Mouse (Mus musculus) fibroblast of lung, adult 2 months (primary cell): ENCODE data around the gene Atp1b3.
"Not testable (repeated sequence)": the region's sequence is repeated elsewhere in the genome, so short reads cannot be mapped to it uniquely, and the experiment has no call there.

Source experiments
- DNase-seq: peaks from one replicate; pipeline ENCODE4 v3.0.0-alpha.2; 2011; ENCODE audit warnings: low read depth

Atp1b3 gene

DNA sequence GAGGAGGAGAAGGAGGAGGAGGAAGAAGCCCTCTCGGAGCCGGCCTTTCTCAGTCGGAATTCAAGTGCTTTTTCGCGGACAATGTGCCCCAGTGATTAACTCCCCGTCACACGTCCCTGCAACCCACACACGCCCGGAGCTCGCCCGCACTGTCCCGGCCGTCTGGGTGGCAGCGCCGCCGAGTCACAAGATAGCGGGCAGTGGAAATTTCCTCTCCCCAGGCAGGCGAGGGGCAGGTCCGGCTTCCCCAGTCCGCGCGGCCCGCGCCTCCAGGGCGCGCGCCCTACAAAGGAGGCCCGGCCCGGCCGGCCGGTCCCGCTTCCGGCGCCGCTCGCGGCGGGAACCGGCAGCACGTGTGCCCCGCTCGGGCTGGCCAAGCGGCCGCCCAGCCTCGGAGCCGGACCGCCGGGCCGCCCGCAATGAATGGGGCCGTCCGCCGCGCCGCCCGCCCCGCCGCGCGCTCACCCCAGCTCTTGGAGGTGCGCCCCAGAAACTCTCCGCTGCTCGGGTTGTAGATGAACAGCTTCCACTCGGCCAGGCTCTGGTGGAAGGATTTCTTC, 581 bp downstream of the Atp1b3 start:
- DNase-seq = no peak

DNA sequence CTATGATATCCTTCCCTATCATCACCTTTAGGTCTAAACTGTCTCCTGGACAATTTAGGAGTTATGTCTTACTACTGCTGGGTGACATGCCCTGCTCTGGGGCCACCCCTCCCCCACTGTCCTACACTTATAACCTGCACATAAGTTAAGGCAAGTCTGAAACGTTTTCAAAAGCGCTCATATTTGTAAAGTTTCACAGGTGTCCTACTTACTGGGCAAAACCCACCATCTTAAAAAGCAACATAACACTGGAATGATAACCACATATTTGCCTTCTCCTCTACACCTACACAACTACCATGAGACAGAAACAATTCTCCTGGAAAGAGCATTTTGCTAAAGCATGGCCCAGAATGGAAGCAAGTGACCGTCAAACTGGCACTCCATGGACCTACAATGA, 4.2 kb downstream of the Atp1b3 start:
- DNase-seq = no peak

GRCm38 (mm10) chr9:96353799-96354198, 10.4 kb downstream of the Atp1b3 start:
- DNase-seq = no peak

GRCm38 (mm10) chr9:96353121-96353769, 11.0 kb downstream of the Atp1b3 start:
- no peak for DNase-seq

GRCm38 (mm10) chr9:96351771-96352170, 12.5 kb downstream of the Atp1b3 start:
- DNase-seq = not testable (repeated sequence)

- DNase-seq = no peak
Observed at GRCm38 (mm10) chr9:96350476-96350875, 13.8 kb downstream of the Atp1b3 start.

DNA sequence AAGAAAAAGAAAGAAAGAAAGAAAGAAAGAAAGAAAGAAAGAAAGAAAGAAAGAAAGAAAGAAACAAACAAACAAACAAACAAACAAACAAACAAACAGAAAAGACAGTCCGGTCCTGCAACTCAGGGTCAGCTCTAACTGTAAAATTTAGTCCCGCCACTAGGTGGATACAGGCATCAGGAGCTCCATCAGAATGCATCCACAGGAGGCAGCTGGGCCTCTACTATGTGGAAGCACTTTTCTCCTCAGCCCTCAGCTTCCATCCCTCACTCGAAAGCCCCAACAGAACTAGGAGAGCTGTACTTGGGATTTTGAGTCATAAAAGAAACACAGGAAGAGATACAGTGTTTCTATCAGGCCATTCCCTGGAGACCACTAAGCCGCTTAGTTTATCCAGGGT, 14.2 kb downstream of the Atp1b3 start:
- DNase-seq = peak; percentile 28

DNA sequence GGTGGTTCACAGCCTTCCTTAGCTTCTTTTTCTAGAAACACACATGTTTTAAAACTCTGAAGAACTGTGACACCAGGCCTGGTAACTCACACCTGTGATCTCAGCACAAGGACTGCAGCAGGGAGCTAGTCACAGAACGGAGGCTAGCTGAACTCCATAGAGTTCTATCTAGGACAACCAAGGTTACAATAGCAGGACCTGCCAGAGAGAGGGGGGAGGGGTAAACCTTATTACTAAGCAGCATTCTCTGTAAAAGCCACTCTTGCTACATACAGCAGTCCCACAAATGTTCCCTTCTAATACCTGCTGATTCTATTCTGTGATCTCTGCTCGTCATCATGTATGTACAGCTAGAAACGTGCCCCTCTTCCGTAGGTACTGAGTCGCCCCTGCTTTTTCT, 15.4 kb downstream of the Atp1b3 start:
- DNase-seq = no peak

GRCm38 (mm10) chr9:96345750-96346149, 18.5 kb downstream of the Atp1b3 start:
- no peak for DNase-seq

- no peak for DNase-seq
Observed at GRCm38 (mm10) chr9:96331146-96331545, 33.1 kb downstream of the Atp1b3 start.

DNA sequence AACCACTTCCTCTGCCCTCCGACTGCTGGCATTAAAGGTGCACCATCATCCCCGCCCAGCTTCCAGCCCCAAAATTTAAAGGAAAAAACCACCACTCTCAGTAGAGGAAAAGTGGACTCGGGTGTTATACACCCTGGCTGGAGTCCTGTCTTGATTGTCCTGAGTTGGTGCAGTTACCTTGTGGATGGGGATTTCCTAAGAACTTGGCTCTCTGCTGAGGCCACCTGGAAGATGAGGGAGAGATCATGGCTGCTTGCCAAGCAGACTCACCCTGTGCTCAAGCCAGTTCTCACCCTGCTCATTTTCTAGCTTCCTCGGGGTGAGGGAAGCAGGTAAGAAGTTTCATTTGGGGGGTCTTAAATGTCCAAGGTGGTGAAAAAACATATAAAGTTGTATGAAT, 36.0 kb downstream of the Atp1b3 start:
- DNase-seq = no peak

DNA sequence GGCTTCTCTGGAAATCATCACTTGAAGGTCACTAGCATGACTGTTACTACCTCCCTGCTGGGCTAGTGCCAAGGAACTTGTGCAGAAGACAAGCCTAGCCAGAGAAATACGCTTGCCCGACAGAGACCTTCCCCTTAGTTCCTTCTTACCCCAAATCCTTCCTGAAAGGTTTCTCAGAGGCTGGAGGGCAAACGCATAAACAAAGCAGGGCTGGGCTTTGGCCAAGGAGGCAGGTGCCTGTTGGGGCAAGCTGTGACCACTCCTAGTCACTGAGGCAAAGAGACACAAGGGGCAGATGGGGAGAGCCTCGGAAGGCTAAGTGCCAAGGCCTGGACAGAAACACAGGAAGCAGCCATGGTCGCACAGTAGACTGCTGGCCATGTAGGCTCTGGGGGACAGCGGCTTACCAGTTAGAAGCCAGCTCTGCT, 37.7 kb downstream of the Atp1b3 start:
- no peak for DNase-seq

DNA sequence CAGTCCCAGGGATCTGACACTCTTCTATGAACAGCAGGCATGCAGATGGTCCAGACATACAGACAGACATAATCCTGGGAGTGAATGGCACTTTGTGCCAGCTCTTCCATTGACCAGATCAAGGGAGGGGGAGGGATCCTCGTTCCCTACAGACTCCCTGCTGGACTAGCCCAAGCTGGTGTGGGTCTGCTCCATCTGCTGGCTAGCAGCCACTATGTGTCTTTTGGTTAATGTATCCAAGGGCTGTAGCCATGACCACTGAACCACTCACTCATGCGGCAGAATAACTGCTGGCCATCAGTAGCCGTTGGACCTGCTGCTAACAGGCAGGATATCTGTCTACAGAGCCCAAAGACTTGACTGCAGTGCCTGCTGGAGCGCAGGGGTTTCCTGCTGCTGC, 39.7 kb downstream of the Atp1b3 start:
- DNase-seq = no peak

DNA sequence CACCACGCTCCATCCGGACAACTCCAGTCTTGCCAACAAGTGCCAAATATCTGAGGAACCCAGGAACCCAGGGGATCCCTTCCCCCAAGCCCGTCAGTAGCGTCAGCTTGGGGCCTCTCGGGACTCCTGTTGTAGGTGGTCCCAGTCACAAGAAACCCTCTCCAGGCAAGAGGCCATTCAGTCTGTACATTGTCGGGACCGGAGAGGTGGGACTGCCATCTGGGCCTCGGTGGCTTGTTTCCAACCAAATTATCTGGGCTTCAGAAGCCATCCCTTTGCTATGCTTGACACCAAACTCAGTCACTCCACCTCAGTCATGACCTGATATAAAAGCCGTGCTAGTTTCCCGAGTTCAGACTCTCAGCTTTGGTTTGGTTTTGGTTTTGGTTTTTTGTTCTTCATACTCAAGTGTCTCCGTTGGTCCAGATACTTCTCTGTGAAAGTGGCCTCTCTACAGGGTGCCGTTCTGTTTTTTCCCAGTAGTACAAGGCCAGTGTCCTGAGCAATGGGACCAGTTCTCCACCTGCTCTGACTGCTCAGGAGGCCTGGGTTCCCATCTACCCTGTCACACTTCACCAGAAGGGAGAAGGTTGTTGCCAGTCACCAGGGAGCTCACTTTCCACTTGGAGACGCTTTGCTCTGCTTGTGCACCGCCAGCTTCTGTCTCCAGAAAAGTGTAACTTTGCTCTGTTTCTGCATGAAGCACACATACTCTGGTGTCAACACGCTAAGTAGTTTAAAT, 41.7 kb downstream of the Atp1b3 start:
- DNase-seq = no peak

- no peak for DNase-seq
Observed at GRCm38 (mm10) chr9:96320551-96320980, 43.7 kb downstream of the Atp1b3 start.

DNA sequence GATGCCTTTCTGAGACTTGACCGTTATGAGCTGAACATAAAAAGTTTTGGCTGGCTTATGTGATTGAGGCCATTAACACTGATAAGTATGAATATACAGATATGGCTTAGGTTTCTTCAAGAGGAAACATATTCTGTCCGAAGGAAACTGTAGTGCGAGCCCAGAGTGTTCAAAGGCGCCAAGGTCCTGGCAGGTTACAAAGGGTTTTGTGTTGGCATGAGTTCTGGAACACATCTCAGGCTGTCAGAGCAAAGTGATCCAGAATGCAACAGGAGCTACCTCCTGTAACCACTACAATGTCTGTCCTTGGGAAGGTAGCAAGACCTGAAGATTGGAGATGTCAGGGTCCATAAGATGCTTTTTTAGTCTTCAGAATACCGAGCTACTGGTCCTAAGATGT, 44.9 kb downstream of the Atp1b3 start:
- no peak for DNase-seq

GRCm38 (mm10) chr9:96312074-96312473, 52.2 kb downstream of the Atp1b3 start:
- no peak for DNase-seq

DNA sequence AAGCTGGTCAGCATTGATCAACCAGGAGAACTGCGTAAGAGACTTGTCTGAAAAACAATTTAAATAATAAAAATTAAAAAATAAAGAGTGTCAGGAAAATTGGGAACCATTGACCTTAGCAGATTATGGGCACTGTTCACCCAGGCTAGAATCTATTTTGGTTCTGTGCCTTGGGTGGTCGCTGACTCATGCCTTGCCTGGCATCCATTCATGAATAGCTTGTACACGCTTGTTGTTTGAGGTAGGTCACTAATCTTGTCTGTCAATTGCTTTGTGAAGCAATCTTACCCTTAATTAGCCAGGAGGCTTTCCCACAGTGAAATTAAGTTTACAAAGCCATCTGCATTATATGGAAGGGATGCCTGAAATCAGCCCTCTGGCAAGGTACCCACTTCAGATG, 55.4 kb downstream of the Atp1b3 start:
- peak; percentile 10 for DNase-seq

- no peak for DNase-seq
Observed at GRCm38 (mm10) chr9:96299324-96300008, 64.8 kb downstream of the Atp1b3 start.

DNA sequence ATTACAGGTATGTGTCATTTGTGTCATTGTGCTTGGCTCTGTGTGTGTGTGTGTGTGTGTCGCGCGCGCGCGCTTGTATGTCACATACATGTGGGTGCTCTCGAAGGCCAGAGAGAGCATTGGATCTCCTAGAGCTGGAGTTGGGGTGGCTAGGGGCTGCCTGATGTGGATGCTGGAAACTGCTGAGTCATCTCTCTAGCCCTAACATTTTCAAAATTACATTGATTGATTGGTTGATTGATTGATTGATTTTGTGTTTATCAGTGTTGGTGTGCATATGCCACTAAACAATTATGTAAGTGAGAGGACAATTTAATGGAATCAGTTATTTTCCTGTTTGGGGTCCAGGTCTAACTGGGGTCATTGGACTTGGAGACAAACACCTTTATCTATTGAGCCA, 72.1 kb downstream of the Atp1b3 start:
- DNase-seq = no peak

GRCm38 (mm10) chr9:96284916-96285315, 79.3 kb downstream of the Atp1b3 start:
- DNase-seq = peak; percentile 8
